Mouse (Mus musculus) CH12.LX (cell line): Measurements from ENCODE around the gene Pdss2. TPM values are rescaled to one million over a fixed set of nuclear protein-coding genes. Genes with fewer than 3 reads are reported as not detected.

Experiments used
- DNase-seq: peaks from one replicate; pipeline ENCODE4 v3.0.0-alpha.2; 2013; ENCODE audit errors: extremely low read depth
- H3K27ac ChIP-seq: 2 replicates; pipeline ENCODE4 v1.5.1; 2012; ENCODE audit warnings: low read depth, mild to moderate bottlenecking, control low read depth, moderate library complexity; ENCODE audit not compliant: insufficient read depth
- H3K27me3 ChIP-seq: replicated peaks from 2 replicates; pipeline ENCODE3; 2012; ENCODE audit warnings: inconsistent platforms
- H3K36me3 ChIP-seq, 2 experiments: replicated peaks in 1 of 2; 2 replicates each; pipeline versions ENCODE3 to v1.6.1; 2012; ENCODE audit warnings: inconsistent platforms in 1 of 2, low read length in 1 of 2, mild to moderate bottlenecking in 1 of 2, mixed read lengths in 1 of 2, moderate library complexity in 1 of 2; ENCODE audit not compliant: control insufficient read depth in 1 of 2, insufficient read depth in 1 of 2
- H3K4me1 ChIP-seq, 2 experiments: 2 replicates each; pipeline ENCODE4 v1.6.1; 2012; ENCODE audit warnings: inconsistent platforms in 1 of 2, moderate library complexity in 1 of 2; ENCODE audit not compliant: insufficient read depth in 2 of 2, control insufficient read depth in 1 of 2
- H3K4me2 ChIP-seq: 2 replicates; pipeline ENCODE4 v1.6.1; 2012; ENCODE audit warnings: low read depth, mild to moderate bottlenecking, control low read depth; ENCODE audit not compliant: poor library complexity, insufficient read depth, severe bottlenecking
- H3K4me3 ChIP-seq, 3 experiments: fragments of 150-350 bp in 1 of 3; sonication (generic) in 1 of 3; replicated peaks in 1 of 3; 2 replicates each; pipeline versions ENCODE3 to v1.5.1; 2011 to 2012; ENCODE audit warnings: low read depth in 2 of 3, low read length in 2 of 3, mild to moderate bottlenecking in 2 of 3, moderate library complexity in 2 of 3, control low read depth in 1 of 3, improper control_type of control experiment in 1 of 3, inconsistent platforms in 1 of 3, mixed read lengths in 1 of 3; ENCODE audit not compliant: poor library complexity in 1 of 3
- H3K79me2 ChIP-seq: replicated peaks from 2 replicates; pipeline ENCODE4 v1.6.1; 2012; ENCODE audit warnings: mild to moderate bottlenecking, moderate library complexity; ENCODE audit not compliant: control insufficient read depth, poor library complexity, insufficient read depth, severe bottlenecking; ENCODE audit errors: extremely low read depth
- H3K9ac ChIP-seq: 2 replicates; pipeline ENCODE4 v1.6.1; 2012; ENCODE audit warnings: low read depth, mild to moderate bottlenecking, control low read depth, moderate library complexity; ENCODE audit not compliant: insufficient read depth
- H3K9me3 ChIP-seq: replicated peaks from 2 replicates; pipeline ENCODE3; 2012; ENCODE audit warnings: low read length, inconsistent platforms, mixed read lengths
- BHLHE40 ChIP-seq: IDR thresholded peaks from 2 replicates; pipeline ENCODE4 v1.6.1; 2011; ENCODE audit warnings: mild to moderate bottlenecking, low read depth, low read length, improper control_type of control experiment
- CHD1 ChIP-seq: IDR thresholded peaks from 2 replicates; pipeline ENCODE4 v1.6.1; 2012; ENCODE audit warnings: low read depth, low read length, improper control_type of control experiment, inconsistent platforms
- CTCF ChIP-seq, 2 experiments: IDR thresholded peaks in 1 of 2; conservative IDR thresholded peaks in 1 of 2; 2 replicates each; pipeline ENCODE4 v1.5.1; 2011 to 2012; ENCODE audit warnings: low read depth in 2 of 2, low read length in 2 of 2, improper control_type of control experiment in 1 of 2, inconsistent platforms in 1 of 2, mild to moderate bottlenecking in 1 of 2, moderate library complexity in 1 of 2
- E2F4 ChIP-seq: IDR thresholded peaks from 2 replicates; pipeline ENCODE4 v1.6.1; 2011; ENCODE audit warnings: low read depth, low read length, improper control_type of control experiment; ENCODE audit not compliant: insufficient replicate concordance
- ELF1 ChIP-seq: IDR thresholded peaks from 2 replicates; pipeline ENCODE4 v1.6.1; 2014; ENCODE audit warnings: low read depth, mild to moderate bottlenecking, inconsistent platforms, low read length, improper control_type of control experiment
- EP300 ChIP-seq: IDR thresholded peaks from 2 replicates; pipeline ENCODE4 v1.6.1; 2011; ENCODE audit warnings: low read length, improper control_type of control experiment
- ETS1 ChIP-seq: conservative IDR thresholded peaks from 2 replicates; pipeline ENCODE4 v1.6.1; 2012; ENCODE audit warnings: low read depth, mild to moderate bottlenecking, inconsistent platforms, low read length, improper control_type of control experiment, moderate library complexity
- HCFC1 ChIP-seq: IDR thresholded peaks from 2 replicates; pipeline ENCODE4 v1.6.1; 2012; ENCODE audit warnings: low read depth, mild to moderate bottlenecking, inconsistent platforms, low read length, improper control_type of control experiment
- IRF4 ChIP-seq: IDR thresholded peaks from 2 replicates; pipeline ENCODE4 v1.6.1; 2014; ENCODE audit warnings: low read depth, mild to moderate bottlenecking, inconsistent platforms, low read length, improper control_type of control experiment
- JUN ChIP-seq: IDR thresholded peaks from 2 replicates; pipeline ENCODE4 v1.6.1; 2011; ENCODE audit warnings: low read depth, mild to moderate bottlenecking, low read length, improper control_type of control experiment, moderate library complexity; ENCODE audit not compliant: insufficient read depth
- JUND ChIP-seq: conservative IDR thresholded peaks from 2 replicates; pipeline ENCODE4 v1.6.1; 2011; ENCODE audit warnings: low read depth, low read length, improper control_type of control experiment
- MAX ChIP-seq: IDR thresholded peaks from 2 replicates; pipeline ENCODE4 v1.6.1; 2011; ENCODE audit warnings: low read length, improper control_type of control experiment
- MAZ ChIP-seq: IDR thresholded peaks from 2 replicates; pipeline ENCODE4 v1.6.1; 2012; ENCODE audit warnings: low read depth, mild to moderate bottlenecking, inconsistent platforms, low read length, improper control_type of control experiment, moderate library complexity
- MXI1 ChIP-seq: IDR thresholded peaks from 2 replicates; pipeline ENCODE4 v1.6.1; 2011; ENCODE audit warnings: mild to moderate bottlenecking, low read depth, low read length, improper control_type of control experiment
- MYC ChIP-seq: IDR thresholded peaks from 2 replicates; pipeline ENCODE4 v1.6.1; 2011; ENCODE audit warnings: low read depth, mild to moderate bottlenecking, improper control_type of control experiment, low read length
- PAX5 ChIP-seq: IDR thresholded peaks from 2 replicates; pipeline ENCODE4 v1.6.1; 2012; ENCODE audit warnings: low read length, inconsistent platforms, mixed read lengths
- POLR2A ChIP-seq: IDR thresholded peaks from 2 replicates; pipeline ENCODE4 v1.6.1; 2011; ENCODE audit warnings: low read depth, mild to moderate bottlenecking, improper control_type of control experiment, low read length
- POLR2AphosphoS2 ChIP-seq: IDR thresholded peaks from 2 replicates; pipeline ENCODE4 v1.6.1; 2011; ENCODE audit warnings: low read depth, low read length, improper control_type of control experiment
- RAD21 ChIP-seq: IDR thresholded peaks from 2 replicates; pipeline ENCODE4 v1.6.1; 2011; ENCODE audit warnings: low read depth, mild to moderate bottlenecking, low read length, improper control_type of control experiment, moderate library complexity
- SIN3A ChIP-seq: IDR thresholded peaks from 2 replicates; pipeline ENCODE4 v1.6.1; 2012; ENCODE audit warnings: low read length, improper control_type of control experiment, inconsistent platforms
- SMC3 ChIP-seq: IDR thresholded peaks from 2 replicates; pipeline ENCODE4 v1.6.1; 2011; ENCODE audit warnings: low read depth, low read length, improper control_type of control experiment
- TCF12 ChIP-seq: IDR thresholded peaks from 2 replicates; pipeline ENCODE4 v1.6.1; 2014; ENCODE audit warnings: low read depth, mild to moderate bottlenecking, inconsistent platforms, low read length, improper control_type of control experiment
- USF1 ChIP-seq: IDR thresholded peaks from 2 replicates; pipeline ENCODE4 v1.6.1; 2014; ENCODE audit warnings: low read depth, mild to moderate bottlenecking, inconsistent platforms, low read length, improper control_type of control experiment
- ZC3H11A ChIP-seq: IDR thresholded peaks from 2 replicates; pipeline ENCODE4 v1.6.1; 2012; ENCODE audit warnings: low read depth, mild to moderate bottlenecking, inconsistent platforms, low read length, improper control_type of control experiment
- ZKSCAN1 ChIP-seq: IDR thresholded peaks from 2 replicates; pipeline ENCODE4 v1.6.1; 2012; ENCODE audit warnings: low read depth, inconsistent platforms, low read length, improper control_type of control experiment, borderline replicate concordance
- ZNF384 ChIP-seq: IDR thresholded peaks from 2 replicates; pipeline ENCODE4 v1.6.1; 2012; ENCODE audit warnings: low read depth, low read length, improper control_type of control experiment, inconsistent platforms
- dilution Hi-C: fragments of 300-500 bp; cut with MboI; formaldehyde crosslinking; loops from 2 replicates; pipeline ENCODE4 v1.14.3; 2020; ENCODE audit warnings: low sequenced_read_pairs; ENCODE audit not compliant: extremely low pct_unique_long_range_greater_than_20kb, extremely low pct_ligation_motif_present
- in situ Hi-C: fragments of 300-500 bp; cut with MboI; formaldehyde crosslinking; loops from 3 replicates; pipeline ENCODE4 v1.14.3; 2019; ENCODE audit warnings: low sequenced_read_pairs, low pct_ligation_motif_present, low pct_unique_long_range_greater_than_20kb, mixed read lengths
- polyA plus RNA-seq: library from polyadenylated mRNA; unstranded; fragments of >175 nt; gene quantifications from 2 replicates; pipeline ENCODE4 v1.2.1, GENCODE M21; 2012; ENCODE audit warnings: low read depth; ENCODE audit not compliant: insufficient read length
- total RNA-seq, 2 experiments: library from RNA; depleted of rRNA; stranded (reverse); fragments of 300-350 nt in 1 of 2; fragments of >200 nt in 1 of 2; gene quantifications; 2 replicates each; pipeline ENCODE4 v1.2.3; 2012 to 2014

Pdss2 gene
- total and polyA plus RNA-seq, 3 experiments: 11.1 to 17.9 (median 14.3) TPM

DNA sequence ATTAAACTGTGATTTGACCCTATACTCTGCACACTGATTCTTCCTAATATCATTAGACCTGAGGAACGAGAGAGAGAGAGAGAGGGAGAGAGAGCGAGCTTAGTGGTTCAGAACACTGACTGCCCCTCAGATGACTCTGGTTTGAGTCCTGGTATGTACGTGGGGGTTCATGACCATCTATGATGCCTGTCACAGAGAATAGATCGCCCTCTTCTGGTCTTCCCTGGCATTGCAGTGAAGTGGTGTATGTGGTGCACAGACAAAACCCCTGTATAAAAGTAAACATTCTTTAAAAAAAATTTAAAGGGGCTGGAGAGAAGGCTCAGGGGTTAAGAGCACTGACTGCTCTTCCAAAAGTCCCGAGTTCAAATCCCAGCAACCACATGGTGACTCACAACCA is 157.0 kb downstream of the Pdss2 start:
- Histone ChIP-seq H3K27ac (no peak overlapping the region), H3K36me3 (peaks cover 4 to 18% of the 10 kb centered on the region in 2 experiments), H3K79me2 (no peaks in the 10 kb centered on the region), H3K4me2 (no peak overlapping the region), H3K27me3 (no peaks in the 10 kb centered on the region), H3K4me3 (no peak overlapping the region), H3K9me3 (no peaks in the 10 kb centered on the region), H3K4me1 (peaks cover 12 to 39% of the 10 kb centered on the region in 2 experiments; a peak in 3 of 4 replicates), H3K9ac (no peak overlapping the region)
- dilution Hi-C loops (no loop called here), in situ Hi-C loops (no loop called here)
- TF ChIP-seq IRF4 (no peak), SMC3 (peak; percentile 47; the same call in 1 of the 2 replicates), CTCF (conservative IDR thresholded peaks at IDR 0.05 in 1 of 2, IDR thresholded peaks at IDR 0.05 in 1 of 2; ENCODE audit: low read depth in 2 of 2, low read length in 2 of 2) (peak; percentile 67 to 74), RAD21 (peak; percentile 51)
- peak; percentile 78 for DNase-seq

DNA sequence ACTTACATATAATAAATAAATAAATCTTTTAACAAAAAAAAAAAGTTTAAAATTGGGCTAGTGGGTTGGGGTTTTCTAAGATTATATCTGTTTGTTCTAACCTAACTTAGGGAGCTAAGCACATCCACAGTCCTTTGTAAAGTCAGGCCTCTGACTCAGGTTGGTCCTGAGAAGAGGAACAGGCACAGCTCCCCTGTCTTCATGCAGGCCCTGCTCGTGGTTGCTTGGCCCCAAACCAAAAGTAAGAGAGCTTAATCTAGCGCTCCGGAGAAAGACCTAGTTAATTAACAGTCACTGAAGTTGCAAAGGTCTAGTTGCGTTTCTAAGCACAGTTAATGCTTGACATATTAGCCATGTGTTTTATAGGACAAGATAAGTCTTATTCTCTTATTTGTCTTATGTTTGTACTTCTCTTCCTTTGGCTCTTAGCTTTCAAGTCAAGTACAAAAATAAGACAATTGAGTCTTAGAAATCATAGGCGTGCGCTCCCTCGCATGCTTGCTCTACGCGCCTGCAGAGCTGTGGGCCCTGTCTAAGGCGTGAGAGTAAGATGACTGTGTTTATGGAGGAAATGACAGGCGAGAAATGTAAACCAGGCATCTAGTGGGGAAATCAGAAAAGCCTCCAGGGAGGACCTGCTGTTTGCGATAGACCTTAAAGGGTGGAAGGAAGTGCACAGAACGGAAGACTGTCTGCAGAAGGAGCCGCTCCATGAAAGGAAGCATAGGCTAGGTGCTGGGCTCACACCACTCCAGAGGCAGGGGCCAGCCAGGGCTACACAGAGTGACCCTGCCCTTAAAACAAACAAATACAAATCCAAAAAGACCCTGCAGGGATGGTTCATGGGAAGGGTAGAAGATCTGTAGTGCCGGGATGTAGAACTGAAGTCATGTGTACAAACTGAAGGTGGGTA is 157.7 kb downstream of the Pdss2 start:
- DNase-seq: peak; percentile 73
- in situ Hi-C loops: no loop called here

More for the DNA sequence above, 157.7 kb downstream of the Pdss2 start:
- no peak overlapping the region for H3K4me3 ChIP-seq
- dilution Hi-C loops: no loop called here
- H3K27ac ChIP-seq: peak overlapping the region; percentile 13; the same call in 1 of the 2 replicates
- H3K79me2 ChIP-seq: no peaks in the 10 kb centered on the region
- H3K9me3 ChIP-seq: no peaks in the 10 kb centered on the region
- H3K27me3 ChIP-seq: no peaks in the 10 kb centered on the region
- no peak overlapping the region for H3K9ac ChIP-seq
- peaks cover 12 to 39% of the 10 kb centered on the region in 2 experiments; a peak in 3 of 4 replicates for H3K4me1 ChIP-seq
- H3K4me2 ChIP-seq: peak overlapping the region; percentile 34
- TF ChIP-seq MXI1 (peak; percentile 24; the same call in 1 of the 2 replicates), HCFC1 (no peak), ETS1 (peak; percentile 9; the same call in 1 of the 2 replicates), ZNF384 (0 out of 2 replicates have a peak, but pooled peaks have one; percentile 12), CHD1 (no peak), POLR2AphosphoS2 (no peak), TCF12 (no peak), SIN3A (0 out of 2 replicates have a peak, but pooled peaks have one; percentile 30), SMC3 (no peak), PAX5 (no peak), POLR2A (no peak), MYC (no peak), BHLHE40 (peak; percentile 41; the same call in 1 of the 2 replicates), JUND (no peak), MAZ (no peak), ELF1 (no peak), EP300 (0 out of 2 replicates have a peak, but pooled peaks have one; percentile 30), ZKSCAN1 (no peak), JUN (no peak), MAX (no peak), E2F4 (no peak), RAD21 (no peak), IRF4 (peak; percentile 41), ZC3H11A (no peak), USF1 (no peak)
- peaks cover 4 to 13% of the 10 kb centered on the region in 2 experiments for H3K36me3 ChIP-seq
